Mouse (Mus musculus) lung, adult 2 months (tissue): ENCODE results near the gene Thoc5.

Source experiments
- CTCF ChIP-seq: fragments of 200-500 bp; IDR thresholded peaks from 2 replicates; pipeline ENCODE4 v1.5.1; 2011; ENCODE audit warnings: mild to moderate bottlenecking, low read length, control low read depth; ENCODE audit not compliant: insufficient read depth
- POLR2A ChIP-seq: fragments of 200-500 bp; IDR thresholded peaks from 2 replicates; pipeline ENCODE4 v1.6.1; 2011; ENCODE audit warnings: low read depth, mild to moderate bottlenecking, control low read depth, low read length, borderline replicate concordance; ENCODE audit errors: extremely low read depth

GRCm38 (mm10) chr11:4853021-4853420, 42.1 kb upstream of the Thoc5 start:
- no peak for TF ChIP-seq CTCF
- TF ChIP-seq POLR2A, result no peak
